Mouse (Mus musculus) gastrocnemius, postnatal 36 days (tissue): Measurements from ENCODE around the gene Slamf8. TPM values are rescaled to one million over a fixed set of nuclear protein-coding genes. Genes with fewer than 3 reads are reported as not detected.
A peak's percentile ranks its signal among the peaks of the same experiment; 100 is the strongest.

Source experiments
- DNase-seq, 2 experiments: peaks; one replicate each; pipeline ENCODE4 v3.0.0; 2022
- intact Hi-C: fragments of 180-260 bp; cut with DNase I; formaldehyde crosslinking; loops from one replicate; pipeline ENCODE4 v1.15.1; 2025
- long read RNA-seq, 2 experiments: library from polyadenylated mRNA; stranded (forward); transcript quantifications; one replicate each; pipeline ENCODE4 v2.0.0; 2021
- total RNA-seq, 2 experiments: library from RNA; stranded (reverse); gene quantifications; 2 replicates each; pipeline ENCODE4 v1.2.3; 2021

The Slamf8 gene
- not detected for total RNA-seq
- long read RNA-seq, experiment 1 = 0 reads
- long read RNA-seq, experiment 2 = 0 reads

GRCm38 (mm10) chr1:172590385-172590784 is at the start of gene Slamf8:
Gene Slamf8, minus strand, starts transcription at chr1:172590568.
- peak; percentile 34 to 51 for DNase-seq
- intact Hi-C loops = no loop called here

GRCm38 (mm10) chr1:172638781-172639180 is 48.4 kb upstream of the Slamf8 start:
- intact Hi-C loops = loop anchor here (10.0 kb wide), 1 partner anchor 224 kb away; no protein-coding TSS in a partner anchor
- no peak for DNase-seq

GRCm38 (mm10) chr1:172637801-172638200 is 47.4 kb upstream of the Slamf8 start:
- intact Hi-C loops = loop anchor here (10.0 kb wide), 1 partner anchor 223 kb away; no protein-coding TSS in a partner anchor

GRCm38 (mm10) chr1:172636266-172636665 is 45.9 kb upstream of the Slamf8 start:
- DNase-seq = no peak
- intact Hi-C loops = loop anchor here (10.0 kb wide), 1 partner anchor 221 kb away; no protein-coding TSS in a partner anchor

More at GRCm38 (mm10) chr1:172637801-172638200, 47.4 kb upstream of the Slamf8 start:
- no peak for DNase-seq

- DNase-seq = no peak
- intact Hi-C loops = loop anchor here (10.0 kb wide), 1 partner anchor 220 kb away; no protein-coding TSS in a partner anchor
These were observed 44.9 kb upstream of the Slamf8 start for GRCm38 (mm10) chr1:172635258-172635657.

GRCm38 (mm10) chr1:172634136-172634535 is 43.8 kb upstream of the Slamf8 start:
- intact Hi-C loops = loop anchor here (5.0 to 10.0 kb wide), 2 partner anchors 107 to 219 kb away; no protein-coding TSS in a partner anchor
- DNase-seq = no peak

- intact Hi-C loops = loop anchor here (5.0 to 10.0 kb wide), 2 partner anchors 105 to 218 kb away; no protein-coding TSS in a partner anchor
- DNase-seq = peak; percentile 96 to 98
These were observed 42.3 kb upstream of the Slamf8 start, which contains the start of gene Dusp23 for GRCm38 (mm10) chr1:172632451-172633326. Gene Dusp23, minus strand, starts transcription at chr1:172632962.

- no peak for DNase-seq
- intact Hi-C loops = loop anchor here (5.0 to 10.0 kb wide), 2 partner anchors 104 to 217 kb away; no protein-coding TSS in a partner anchor
These were observed 41.4 kb upstream of the Slamf8 start for GRCm38 (mm10) chr1:172631721-172632120.

- intact Hi-C loops = loop anchor here (5.0 to 10.0 kb wide), 2 partner anchors 103 to 215 kb away; no protein-coding TSS in a partner anchor
- DNase-seq = no peak
These were observed 39.5 kb upstream of the Slamf8 start for GRCm38 (mm10) chr1:172629831-172630230.

- no peak for DNase-seq
- intact Hi-C loops = no loop called here
These were observed 35.9 kb upstream of the Slamf8 start for GRCm38 (mm10) chr1:172626306-172626705.

GRCm38 (mm10) chr1:172624081-172624480 is 33.7 kb upstream of the Slamf8 start:
- intact Hi-C loops = no loop called here
- DNase-seq = no peak

GRCm38 (mm10) chr1:172623599-172623998 is 33.2 kb upstream of the Slamf8 start:
- no peak for DNase-seq
- intact Hi-C loops = no loop called here

- DNase-seq = peak; percentile 69 to 74
- intact Hi-C loops = no loop called here
These were observed 28.9 kb upstream of the Slamf8 start for GRCm38 (mm10) chr1:172619235-172619634.

- intact Hi-C loops = no loop called here
These were observed 27.8 kb upstream of the Slamf8 start for GRCm38 (mm10) chr1:172618141-172618540.

GRCm38 (mm10) chr1:172617365-172618076 is 27.2 kb upstream of the Slamf8 start:
- intact Hi-C loops = no loop called here
- no peak for DNase-seq

More at GRCm38 (mm10) chr1:172618141-172618540, 27.8 kb upstream of the Slamf8 start:
- no peak for DNase-seq

GRCm38 (mm10) chr1:172616537-172617300 is 26.4 kb upstream of the Slamf8 start:
- DNase-seq = no peak
- intact Hi-C loops = no loop called here

GRCm38 (mm10) chr1:172615412-172615811 is 25.0 kb upstream of the Slamf8 start:
- DNase-seq = no peak
- intact Hi-C loops = no loop called here

- intact Hi-C loops = loop anchor here (5.0 kb wide), 1 partner anchor 87 kb away; no protein-coding TSS in a partner anchor
- DNase-seq = no peak
These were observed 24.3 kb upstream of the Slamf8 start for GRCm38 (mm10) chr1:172614654-172615053.

- DNase-seq = no peak
- intact Hi-C loops = loop anchor here (5.0 kb wide), 1 partner anchor 85 kb away; no protein-coding TSS in a partner anchor
These were observed 22.4 kb upstream of the Slamf8 start for GRCm38 (mm10) chr1:172612745-172613144.

GRCm38 (mm10) chr1:172611304-172611703 is 20.9 kb upstream of the Slamf8 start:
- DNase-seq = no peak

More at GRCm38 (mm10) chr1:172611304-172611703, 20.9 kb upstream of the Slamf8 start:
- intact Hi-C loops = loop anchor here (5.0 kb wide), 1 partner anchor 84 kb away; no protein-coding TSS in a partner anchor
